Mouse (Mus musculus): ENCODE measurements at regions not wholly inside any gene's neighbourhood (a gene's known extent, or its start where the extent isn't known, plus 50 kb on each side); places are given as distances from the start of the nearest gene placed in this dataset.

GRCm38 (mm10) chr2:115326526-115326925 lies 255.0 kb upstream of the BC052040 start:
- no peak for TF ChIP-seq CTCF (conservative IDR thresholded peaks at IDR 0.05; ENCODE audit: low read length)
- TF ChIP-seq POU5F1 (IDR thresholded peaks at IDR 0.05; ENCODE audit: borderline replicate concordance, low read length): no peak
